Mouse (Mus musculus) thymus, postnatal 10 days (tissue): ENCODE results near the gene Prl3c1.
"Not testable (repeated sequence)": the region's sequence is repeated elsewhere in the genome, so short reads cannot be mapped to it uniquely, and the experiment has no call there.

Experiments used
- DNase-seq, 2 experiments: peaks; one replicate each; pipeline ENCODE4 v3.0.0; 2021; ENCODE audit warnings: low spot score in 2 of 2

Gene Prl3c1

DNA sequence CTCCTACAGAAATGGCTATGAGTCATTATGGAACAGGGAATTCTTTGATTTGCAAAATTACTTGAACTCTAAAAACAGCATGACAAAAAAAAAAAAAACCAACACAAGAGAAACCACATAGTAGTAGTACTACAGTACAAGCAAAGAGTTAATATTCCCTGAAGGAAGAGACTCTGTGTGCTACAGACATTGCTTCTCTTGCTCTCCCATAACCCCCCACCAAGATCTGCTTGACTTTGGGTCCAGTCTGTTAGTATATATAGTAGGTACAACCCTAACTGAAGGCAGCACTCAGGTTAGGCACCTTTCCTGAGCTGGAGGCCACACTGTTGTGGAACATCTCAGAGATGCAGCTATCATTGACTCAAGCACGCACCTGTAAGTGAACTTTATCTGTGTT is at the start of gene Prl3c1:
TSS of gene Prl3c1 (plus strand) at position 301 of the 400 bp plus-strand sequence.
- no peak for DNase-seq

GRCm38 (mm10) chr13:27148264-27148663 is 48.2 kb upstream of the Prl3c1 start:
- DNase-seq: no peak

GRCm38 (mm10) chr13:27156490-27156889 is 40.0 kb upstream of the Prl3c1 start, which contains the start of gene Prl3d3:
Gene Prl3d3, plus strand, starts transcription at chr13:27156790.
- not testable (repeated sequence) for DNase-seq

- DNase-seq: no peak
Observed at GRCm38 (mm10) chr13:27241547-27241946, 45.1 kb downstream of the Prl3c1 start, which contains the start of gene Prl3b1. Gene Prl3b1, plus strand, starts transcription at chr13:27241847.
